Mouse (Mus musculus) midbrain, postnatal 0 days (tissue): ENCODE results near the gene Nedd4. TPM values are rescaled to one million over a fixed set of nuclear protein-coding genes. Genes with fewer than 3 reads are reported as not detected.

Experiments used
- ATAC-seq: fragments of 200-750 bp; cut with Nextera tagmentation; 2 replicates; pipeline ENCODE4 v1.8.0; 2017; ENCODE audit warnings: moderate number of reproducible peaks, mild to moderate bottlenecking, moderate TSS enrichment, moderate library complexity; ENCODE audit not compliant: low FRiP score
- DNase-seq: peaks from one replicate; pipeline ENCODE4 v3.0.0-alpha.2; 2015; ENCODE audit warnings: low spot score
- H3K27ac ChIP-seq: fragments of 300-500 bp; sonication (generic); 2 replicates; pipeline ENCODE4 v1.5.1; 2014; ENCODE audit warnings: low read depth, mild to moderate bottlenecking, low read length, mixed read lengths
- H3K27me3 ChIP-seq: fragments of 300-500 bp; sonication (generic); 2 replicates; pipeline ENCODE4 v1.6.1; 2014; ENCODE audit warnings: low read length, control low read depth, mixed read lengths; ENCODE audit not compliant: insufficient read depth
- H3K36me3 ChIP-seq: fragments of 300-500 bp; sonication (generic); 2 replicates; pipeline ENCODE4 v1.6.1; 2014; ENCODE audit warnings: low read length, control low read depth, mixed read lengths; ENCODE audit not compliant: insufficient read depth
- H3K4me1 ChIP-seq: fragments of 300-500 bp; sonication (generic); 2 replicates; pipeline ENCODE4 v1.6.1; 2014; ENCODE audit warnings: mild to moderate bottlenecking, control low read depth, antibody characterized with exemption, low read length, mixed read lengths; ENCODE audit not compliant: insufficient read depth
- H3K4me2 ChIP-seq: fragments of 300-500 bp; sonication (generic); 2 replicates; pipeline ENCODE4 v1.6.1; 2014; ENCODE audit warnings: low read depth, mild to moderate bottlenecking, low read length, mixed read lengths; ENCODE audit not compliant: poor library complexity, severe bottlenecking
- H3K4me3 ChIP-seq: fragments of 300-500 bp; sonication (generic); 2 replicates; pipeline ENCODE4 v1.5.1; 2014; ENCODE audit warnings: low read depth, mild to moderate bottlenecking, low read length, moderate library complexity
- H3K9ac ChIP-seq: fragments of 300-500 bp; sonication (generic); replicated peaks from 2 replicates; pipeline ENCODE4 v1.6.1; 2014; ENCODE audit warnings: mild to moderate bottlenecking, low read length, moderate library complexity, mixed read lengths; ENCODE audit not compliant: poor library complexity, severe bottlenecking
- H3K9me3 ChIP-seq: fragments of 300-500 bp; sonication (generic); 2 replicates; pipeline ENCODE4 v1.6.1; 2016; ENCODE audit warnings: low read length, control low read depth
- CTCF ChIP-seq: IDR thresholded peaks from 2 replicates; pipeline ENCODE4 v1.5.1; 2016; ENCODE audit warnings: antibody characterized with exemption, mild to moderate bottlenecking
- WGBS: fragments of 180-500 bp; shearing (Covaris S2); extraction: QIAGEN DNeasy Blood & Tissue Kit; methylation state at CpG from one replicate; pipeline ENCODE4 v1.1.7; 2014; 5-methylcytosine and 5-hydroxymethylcytosine counted together
- polyA plus RNA-seq: library from polyadenylated mRNA; unstranded; fragments of >200 nt; fragmentation: Nextera tagmentation; extraction: Ambion mirVana; gene quantifications from 2 replicates; pipeline ENCODE4 v1.2.1, GENCODE M21; 2015
- total RNA-seq: library from RNA; depleted of rRNA; stranded (reverse); fragments of >200 nt; gene quantifications from 2 replicates; pipeline ENCODE4 v1.2.3, GENCODE M21; 2014; rRNA removed

Gene Nedd4
- total RNA-seq (432 and 533 TPM in 2 replicates), polyA plus RNA-seq (276 and 321 TPM in 2 replicates)

DNA sequence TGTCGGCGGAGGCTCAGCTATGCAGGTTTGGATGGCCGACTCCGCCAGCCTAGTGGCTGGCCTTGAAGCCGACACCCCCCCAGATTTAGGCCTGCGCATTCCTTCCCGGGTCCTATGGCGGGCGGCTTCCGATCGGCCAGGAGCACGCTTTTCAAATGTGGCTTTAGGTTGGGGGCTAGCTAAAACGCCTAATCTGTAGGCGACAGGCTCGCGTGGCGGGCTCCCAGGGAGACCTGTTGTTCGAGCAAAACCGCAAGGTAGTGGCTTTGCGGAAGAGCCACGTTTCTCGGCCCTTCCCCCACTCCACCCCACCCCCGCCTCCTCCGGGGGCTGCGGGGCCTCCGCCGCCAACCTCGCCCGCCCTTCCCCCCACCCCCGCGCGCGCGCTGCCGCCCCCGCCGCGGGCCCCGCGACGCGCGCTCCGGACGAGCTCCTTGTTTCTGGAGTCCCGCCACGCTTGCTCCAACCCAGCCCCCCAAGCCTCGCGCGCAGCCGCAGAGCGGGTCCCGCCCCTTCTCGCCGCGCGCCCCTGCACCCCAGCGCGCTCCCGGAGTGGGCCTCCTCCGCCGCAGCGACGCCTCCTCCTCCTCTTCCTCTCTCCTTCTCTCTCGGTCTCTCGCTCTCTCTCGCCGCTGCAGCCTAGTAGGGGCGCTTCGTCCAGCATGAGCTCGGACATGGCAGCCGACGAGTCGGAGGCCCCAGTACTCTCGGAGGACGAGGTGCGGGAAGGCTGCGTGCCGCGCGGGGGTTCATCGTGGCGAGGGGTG is at the start of gene Nedd4:
Gene Nedd4 (plus strand): TSS at position 452 of the 767 bp plus-strand sequence.
- Histone ChIP-seq H3K9me3 (no peaks in the 10 kb centered on the region), H3K36me3 (no peaks in the 10 kb centered on the region; the same call in 1 of the 2 replicates), H3K9ac (peak within 1 kb of the TSS; percentile 99), H3K27me3 (no peaks in the 10 kb centered on the region), H3K4me3 (peak within 1 kb of the TSS; percentile 94), H3K4me1 (peaks cover 4% of the 10 kb centered on the region; the same call in 1 of the 2 replicates), H3K27ac (peak within 1 kb of the TSS; percentile 99), H3K4me2 (peak within 1 kb of the TSS; percentile 71)
- peak; percentile 28 for TF ChIP-seq CTCF
- DNase-seq (peak; percentile 96), ATAC-seq (peak; percentile 93)
- under 1% methylated on average over 46 of the region's 83 CpGs for WGBS

DNA sequence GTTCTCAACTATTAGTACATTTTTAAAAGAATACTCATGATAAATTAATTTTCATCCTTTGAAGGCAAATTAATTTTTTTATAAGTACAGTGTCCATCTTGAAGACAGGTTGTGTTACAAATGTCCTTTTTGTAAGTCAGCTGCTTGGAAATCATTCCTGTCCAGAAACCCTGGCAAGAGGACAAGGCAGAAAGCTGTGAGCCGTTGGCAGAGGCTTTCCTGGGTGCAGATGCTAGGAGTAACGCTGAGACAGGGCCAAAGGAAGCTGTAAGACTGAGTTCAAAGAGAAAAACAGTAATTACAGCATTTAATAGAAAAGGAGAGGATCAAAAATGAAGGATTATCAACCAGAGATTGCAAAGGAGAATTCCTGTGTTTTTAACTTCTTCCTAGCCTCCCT is 48.3 kb upstream of the Nedd4 start:
- 75% methylated on average over 2 of the region's 2 CpGs for WGBS
- DNase-seq, result peak; percentile 50
- Histone ChIP-seq H3K4me2 (no peak overlapping the region), H3K27ac (0 out of 2 replicates have a peak overlapping the region, but pooled peaks have one; percentile 38), H3K9me3 (no peaks in the 10 kb centered on the region), H3K4me1 (no peaks in the 10 kb centered on the region), H3K9ac (no peak overlapping the region), H3K4me3 (no peak overlapping the region), H3K27me3 (no peaks in the 10 kb centered on the region), H3K36me3 (peaks cover 30% of the 10 kb centered on the region)
- no peak for TF ChIP-seq CTCF
- ATAC-seq, result no peak

DNA sequence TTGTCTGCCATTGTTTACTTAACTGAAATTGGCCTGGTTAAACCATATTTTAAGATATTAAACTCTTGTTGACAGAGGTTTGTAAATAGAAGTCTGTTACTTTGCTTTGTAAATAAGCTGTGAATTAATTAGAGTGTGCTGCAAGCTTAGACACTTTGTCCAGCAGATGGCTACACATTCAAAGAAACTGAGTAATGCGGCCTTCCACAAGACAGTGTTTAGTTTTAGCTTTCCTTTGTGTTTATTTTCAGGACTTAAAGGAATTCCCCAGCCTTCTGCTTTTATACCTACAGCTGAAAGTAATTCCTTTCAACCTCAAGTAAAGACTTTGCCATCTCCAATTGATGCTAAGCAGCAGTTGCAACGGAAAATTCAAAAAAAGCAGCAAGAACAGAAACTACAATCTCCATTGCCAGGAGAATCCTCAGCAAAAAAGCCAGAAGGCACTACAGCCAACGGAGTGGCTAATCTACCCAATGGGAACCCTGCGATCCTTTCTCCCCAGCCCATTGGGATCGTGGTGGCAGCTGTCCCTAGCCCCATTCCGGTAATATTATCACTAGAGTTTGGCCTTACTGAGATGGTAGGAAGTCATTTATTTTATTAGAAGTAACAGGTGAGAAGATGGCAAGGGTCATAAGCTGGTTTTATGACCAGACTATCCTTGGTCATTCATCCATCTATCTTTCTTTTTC is 47.2 kb upstream of the Nedd4 start:
- no peak overlapping the region for H3K4me3 ChIP-seq
- H3K36me3 ChIP-seq, result peaks cover 35% of the 10 kb centered on the region
- H3K4me2 ChIP-seq, result no peak overlapping the region
- no peaks in the 10 kb centered on the region for H3K27me3 ChIP-seq
- TF ChIP-seq CTCF, result peak; percentile 71
- no peak for ATAC-seq
- H3K4me1 ChIP-seq, result no peaks in the 10 kb centered on the region
- H3K9ac ChIP-seq, result no peak overlapping the region
- 0 out of 2 replicates have a peak overlapping the region, but pooled peaks have one; percentile 1 for H3K27ac ChIP-seq
- WGBS, result 47% methylated on average over 6 of the region's 6 CpGs
- peak; percentile 55 for DNase-seq
- H3K9me3 ChIP-seq, result no peaks in the 10 kb centered on the region

DNA sequence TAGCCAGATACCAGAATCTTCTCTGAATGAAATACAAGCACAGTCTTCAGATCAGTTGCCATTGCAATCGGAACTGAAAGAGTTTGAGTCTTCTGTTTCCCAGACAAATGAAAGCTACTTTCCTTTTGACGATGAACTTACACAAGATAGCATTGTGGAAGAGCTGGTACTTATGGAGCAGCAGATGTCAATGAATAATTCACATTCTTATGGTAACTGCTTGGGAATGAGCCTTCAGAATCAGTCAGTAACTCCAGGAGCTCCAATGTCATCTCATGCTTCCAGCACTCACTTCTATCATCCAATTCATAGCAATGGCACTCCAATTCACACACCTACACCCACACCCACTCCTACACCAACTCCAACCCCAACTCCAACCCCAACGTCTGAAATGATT is 44.1 kb upstream of the Nedd4 start:
- Histone ChIP-seq H3K9ac (no peak overlapping the region), H3K4me1 (no peaks in the 10 kb centered on the region), H3K9me3 (no peaks in the 10 kb centered on the region), H3K36me3 (peaks cover 30% of the 10 kb centered on the region), H3K4me2 (no peak overlapping the region), H3K4me3 (no peak overlapping the region), H3K27ac (no peak overlapping the region), H3K27me3 (no peaks in the 10 kb centered on the region)
- ATAC-seq, result no peak
- no peak for DNase-seq
- WGBS, result 83% methylated on average over 3 of the region's 3 CpGs
- TF ChIP-seq CTCF, result no peak

DNA sequence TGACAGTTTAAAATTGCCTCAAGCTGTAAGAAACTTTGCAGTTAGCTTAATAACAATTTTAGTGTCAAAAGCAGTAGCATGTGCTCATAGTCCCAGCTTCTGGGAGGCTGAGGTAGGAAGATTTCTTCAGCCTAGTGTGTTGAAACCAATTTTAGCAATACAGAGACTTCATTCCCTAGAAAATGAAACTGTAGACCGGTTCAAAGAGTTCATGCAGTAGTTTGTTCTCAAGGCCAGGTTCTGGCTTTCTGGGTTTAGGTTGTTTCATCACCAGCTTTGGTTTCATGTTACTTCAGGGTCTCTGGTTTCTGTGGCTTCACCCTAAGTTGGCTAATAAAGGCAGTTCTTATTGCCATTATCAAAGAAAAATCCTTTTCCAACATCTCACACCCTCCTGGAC is 38.5 kb upstream of the Nedd4 start:
- H3K4me1 ChIP-seq, result no peaks in the 10 kb centered on the region
- no peaks in the 10 kb centered on the region for H3K9me3 ChIP-seq
- no peak for TF ChIP-seq CTCF
- no peak overlapping the region for H3K9ac ChIP-seq
- no peak overlapping the region for H3K4me3 ChIP-seq
- WGBS, result 100% methylated on average over 1 of the region's 1 CpGs
- H3K36me3 ChIP-seq, result peaks cover 10% of the 10 kb centered on the region
- no peaks in the 10 kb centered on the region for H3K27me3 ChIP-seq
- no peak overlapping the region for H3K27ac ChIP-seq
- ATAC-seq (no peak), DNase-seq (no peak)
- H3K4me2 ChIP-seq, result no peak overlapping the region

DNA sequence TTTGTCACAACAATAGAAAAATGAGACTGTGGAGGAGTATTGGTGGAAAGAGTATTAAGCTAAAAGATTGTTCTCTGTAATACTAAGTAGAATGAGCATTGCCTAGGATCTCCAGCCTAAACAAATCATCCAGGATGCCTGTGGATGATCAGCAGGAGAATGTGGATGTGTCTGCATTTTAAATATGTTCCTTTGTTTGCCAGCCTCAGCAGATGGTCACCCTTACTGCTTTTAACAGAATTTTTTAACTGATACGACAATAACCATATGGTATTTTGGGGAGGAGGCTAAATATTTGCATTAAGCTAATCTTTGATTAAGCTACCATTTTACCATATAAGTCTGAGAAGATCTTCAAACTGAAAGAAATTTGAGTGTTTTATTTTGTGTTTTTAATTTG is 34.5 kb upstream of the Nedd4 start:
- DNase-seq, result no peak

More for the DNA sequence above, 34.5 kb upstream of the Nedd4 start:
- H3K36me3 ChIP-seq, result no peaks in the 10 kb centered on the region
- no peaks in the 10 kb centered on the region for H3K27me3 ChIP-seq
- no peak overlapping the region for H3K4me3 ChIP-seq
- no peak overlapping the region for H3K9ac ChIP-seq
- TF ChIP-seq CTCF, result no peak
- H3K9me3 ChIP-seq, result no peaks in the 10 kb centered on the region
- ATAC-seq, result no peak
- no peaks in the 10 kb centered on the region for H3K4me1 ChIP-seq
- H3K4me2 ChIP-seq, result no peak overlapping the region
- no peak overlapping the region for H3K27ac ChIP-seq
- WGBS, result 25% methylated on average over 1 of the region's 1 CpGs
